Mouse (Mus musculus) kidney, adult 2 months (tissue): Measurements from ENCODE around the gene Atp5d. TPM values are rescaled to one million over a fixed set of nuclear protein-coding genes. Genes with fewer than 3 reads are reported as not detected.
A peak's percentile ranks its signal among the peaks of the same experiment; 100 is the strongest.

Experiments used
- DNase-seq: peaks from one replicate; pipeline ENCODE4 v3.0.0; 2021
- H3K27ac ChIP-seq: fragments of 200-500 bp; 2 replicates; pipeline ENCODE4 v1.5.1; 2012; ENCODE audit warnings: low read depth, low read length, control low read depth, inconsistent platforms; ENCODE audit not compliant: insufficient read depth
- H3K27me3 ChIP-seq: fragments of 200-500 bp; replicated peaks from 2 replicates; pipeline ENCODE4 v1.6.1; 2012; ENCODE audit warnings: mild to moderate bottlenecking, moderate library complexity, low read length, inconsistent platforms; ENCODE audit not compliant: control insufficient read depth, insufficient read depth
- H3K36me3 ChIP-seq: fragments of 200-500 bp; 2 replicates; pipeline ENCODE4 v1.6.1; 2012; ENCODE audit warnings: mild to moderate bottlenecking, moderate library complexity, low read length, inconsistent platforms; ENCODE audit not compliant: control insufficient read depth, insufficient read depth
- H3K4me1 ChIP-seq: fragments of 200-500 bp; 2 replicates; pipeline ENCODE4 v1.6.1; 2011; ENCODE audit warnings: low read length; ENCODE audit not compliant: control insufficient read depth, insufficient read depth
- H3K4me3 ChIP-seq: fragments of 200-500 bp; 2 replicates; pipeline ENCODE4 v1.5.1; 2011; ENCODE audit warnings: mild to moderate bottlenecking, low read depth, low read length, control low read depth; ENCODE audit not compliant: insufficient read depth
- CTCF ChIP-seq: fragments of 200-500 bp; conservative IDR thresholded peaks from 2 replicates; pipeline ENCODE4 v1.5.1; 2011; ENCODE audit warnings: low read depth, mild to moderate bottlenecking, control low read depth, low read length, moderate library complexity, mixed read lengths; ENCODE audit not compliant: insufficient read depth, insufficient read length
- POLR2A ChIP-seq: fragments of 200-500 bp; IDR thresholded peaks from one replicate; pipeline ENCODE4 v1.6.1; 2011; ENCODE audit warnings: low read depth, low read length, control low read depth
- WGBS: fragments of 180-500 bp; shearing (Covaris S2); methylation state at CpG from one replicate; pipeline ENCODE4 v1.1.7; 2018; 5-methylcytosine and 5-hydroxymethylcytosine counted together
- polyA plus RNA-seq: library from polyadenylated mRNA; depleted of rRNA; stranded (reverse); fragments of >200 nt; gene quantifications from 2 replicates; pipeline ENCODE4 v1.2.3, GENCODE M21; 2012

The Atp5d gene
- polyA plus RNA-seq, 1 experiment = 1,948 TPM

DNA sequence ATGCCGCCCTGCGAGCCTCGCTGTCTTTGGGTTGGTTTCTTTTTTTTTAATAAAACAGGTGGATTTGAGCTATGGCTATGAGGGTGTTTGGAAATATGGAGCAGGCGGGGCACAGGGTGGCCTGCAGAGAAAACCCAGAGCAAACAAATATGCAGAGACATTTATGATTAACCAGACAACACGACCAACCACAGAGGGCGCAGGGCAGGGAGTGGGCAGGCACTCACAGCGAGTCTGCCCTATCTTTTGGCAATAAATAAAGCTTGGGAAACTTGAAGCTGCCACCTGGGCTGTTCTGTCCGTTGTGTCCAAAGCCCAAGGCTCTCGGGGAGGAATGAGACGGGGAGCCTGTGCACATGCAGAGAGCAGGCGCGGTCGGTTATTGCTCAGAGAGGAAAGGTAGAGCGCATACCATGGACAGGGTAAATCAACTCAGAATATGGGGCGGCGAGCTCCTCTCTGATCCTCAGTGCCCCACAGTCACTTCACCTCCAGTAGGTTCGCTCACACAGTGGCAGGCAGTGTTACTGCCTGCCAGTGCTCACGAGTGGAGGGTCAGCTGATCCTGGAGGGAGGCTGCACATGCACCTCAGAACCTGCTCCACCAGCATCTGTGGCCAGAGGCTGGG is 7.9 kb upstream of the Atp5d start:
- Histone ChIP-seq H3K27me3 (no peaks in the 10 kb centered on the region), H3K4me3 (no peak overlapping the region), H3K27ac (peak overlapping the region; percentile 34; the same call in 1 of the 2 replicates), H3K4me1 (peaks cover 16% of the 10 kb centered on the region; the same call in 1 of the 2 replicates), H3K36me3 (peaks cover 3% of the 10 kb centered on the region; the same call in 1 of the 2 replicates)
- 48% methylated on average over 18 of the region's 18 CpGs for WGBS
- TF ChIP-seq POLR2A = no peak
- peak; percentile 32; the same call in 1 of the 2 replicates for TF ChIP-seq CTCF
- DNase-seq = peak; percentile 88

DNA sequence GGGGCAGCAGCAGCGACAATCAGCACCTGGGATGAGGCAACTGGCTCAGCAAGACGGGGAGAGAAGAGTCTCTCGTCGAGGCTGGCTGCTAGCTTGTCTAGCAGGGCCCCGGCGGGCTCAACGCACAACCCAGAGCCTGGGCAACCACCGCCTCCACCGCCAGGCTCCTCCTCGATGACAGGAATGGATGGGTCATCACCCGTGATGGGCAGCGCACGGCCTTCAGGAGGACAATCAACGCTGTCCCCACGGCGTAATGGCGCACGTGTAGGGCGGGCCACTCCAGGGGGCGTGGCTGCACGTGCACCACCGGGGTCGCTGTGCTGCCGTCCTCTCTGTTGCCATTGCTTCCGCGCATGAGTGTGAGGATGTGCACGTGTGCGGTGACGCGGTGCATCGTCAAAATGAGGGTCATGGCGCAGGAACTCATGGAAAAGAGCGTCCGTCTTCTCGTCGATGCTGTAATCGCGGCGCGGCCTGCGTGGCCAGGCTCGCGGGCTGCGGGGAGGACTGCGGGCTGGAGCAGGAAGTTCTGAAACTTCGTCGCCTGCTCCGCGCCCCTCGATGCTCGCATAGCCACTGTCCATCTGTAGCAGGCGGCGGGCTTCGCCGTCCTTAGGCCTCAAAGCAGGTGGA is 7.0 kb upstream of the Atp5d start:
- Histone ChIP-seq H3K4me1 (peaks cover 16% of the 10 kb centered on the region; the same call in 1 of the 2 replicates), H3K27ac (no peak overlapping the region), H3K36me3 (peaks cover 3% of the 10 kb centered on the region; the same call in 1 of the 2 replicates), H3K27me3 (no peaks in the 10 kb centered on the region), H3K4me3 (no peak overlapping the region)
- DNase-seq = no peak
- 60% methylated on average over 55 of the region's 55 CpGs for WGBS
- TF ChIP-seq POLR2A = no peak
- TF ChIP-seq CTCF = no peak

DNA sequence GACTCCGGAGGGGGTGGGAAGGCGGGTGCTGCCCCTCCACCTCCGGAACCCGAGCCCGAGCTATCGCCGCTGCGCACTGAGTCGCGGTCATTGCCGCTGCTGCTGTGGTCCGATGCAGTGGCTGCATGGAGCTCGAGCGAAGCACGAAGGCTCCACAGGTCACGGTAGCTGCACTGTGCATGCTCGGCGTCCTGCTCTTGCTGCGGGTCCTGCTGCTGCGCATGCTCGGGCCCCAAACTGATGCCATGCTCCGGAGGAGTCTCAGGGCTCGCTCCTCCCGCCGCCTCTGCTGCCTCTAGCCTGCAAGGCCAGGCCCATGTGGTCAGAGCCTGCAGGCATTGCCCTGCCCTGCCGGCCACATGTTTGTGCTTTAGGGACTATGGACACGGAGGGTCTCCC is 6.5 kb upstream of the Atp5d start:
- Histone ChIP-seq H3K27ac (no peak overlapping the region), H3K4me1 (peaks cover 16% of the 10 kb centered on the region; the same call in 1 of the 2 replicates), H3K27me3 (no peaks in the 10 kb centered on the region), H3K36me3 (peaks cover 3% of the 10 kb centered on the region; the same call in 1 of the 2 replicates), H3K4me3 (no peak overlapping the region)
- TF ChIP-seq CTCF (no peak), POLR2A (no peak)
- WGBS = 74% methylated on average over 27 of the region's 27 CpGs
- DNase-seq = no peak

DNA sequence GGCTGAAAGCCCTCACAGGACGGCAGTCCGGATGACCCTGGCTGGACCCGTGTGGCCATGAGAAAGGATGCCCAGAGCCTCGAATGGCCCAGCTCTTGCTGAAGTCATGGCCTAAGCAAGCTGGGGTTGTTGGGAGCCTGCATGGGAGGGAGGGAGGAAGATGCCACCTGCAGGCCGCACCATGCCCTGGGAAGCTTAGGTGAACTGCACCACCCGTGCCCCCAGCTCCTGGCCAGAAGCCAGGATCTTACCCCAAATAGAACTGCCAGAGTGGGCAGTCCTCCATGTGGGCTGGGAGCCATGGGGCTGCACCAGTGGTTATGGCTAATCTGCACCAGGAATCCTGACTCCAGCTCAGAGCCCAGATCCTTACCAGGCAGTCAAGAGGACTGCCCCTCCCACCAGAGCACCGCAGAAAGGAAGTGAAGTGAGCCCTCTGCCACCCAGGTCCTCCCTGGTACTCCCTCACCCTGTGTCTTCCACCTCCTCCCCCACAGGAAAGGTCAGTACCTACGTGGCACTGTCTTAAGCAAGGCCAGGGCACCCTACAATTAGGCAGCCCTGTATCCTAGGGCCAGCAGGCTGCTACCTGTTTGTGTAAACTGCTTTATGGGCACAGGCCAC is 5.1 kb upstream of the Atp5d start:
- no peak for TF ChIP-seq CTCF
- no peak for TF ChIP-seq POLR2A
- DNase-seq = no peak
- Histone ChIP-seq H3K36me3 (no peaks in the 10 kb centered on the region; the same call in 1 of the 2 replicates), H3K4me3 (no peak overlapping the region), H3K27ac (no peak overlapping the region), H3K4me1 (peaks cover 16% of the 10 kb centered on the region; the same call in 1 of the 2 replicates), H3K27me3 (no peaks in the 10 kb centered on the region)
- WGBS = 42% methylated on average over 8 of the region's 8 CpGs

DNA sequence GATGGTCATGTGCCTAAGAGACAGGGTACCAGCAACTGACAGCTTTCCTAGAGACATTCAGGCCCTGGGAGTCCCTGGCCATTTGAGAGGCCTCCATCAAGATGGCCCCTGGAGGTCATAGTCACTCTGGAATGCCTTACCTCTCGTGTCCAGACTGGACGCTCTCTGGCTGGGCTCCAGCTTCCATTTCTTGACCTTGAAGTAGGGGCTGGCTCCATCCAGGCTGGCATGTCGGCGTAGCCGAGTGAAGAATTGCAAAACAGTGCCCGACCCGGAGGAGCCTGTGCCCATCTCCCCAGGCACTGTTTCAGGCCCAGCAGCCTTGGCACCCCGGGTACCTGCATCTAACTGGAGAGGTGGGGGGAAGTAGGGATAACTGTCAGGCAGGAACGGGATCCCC is 4.0 kb upstream of the Atp5d start:
- Histone ChIP-seq H3K27ac (no peak overlapping the region), H3K4me1 (peaks cover 10% of the 10 kb centered on the region; the same call in 1 of the 2 replicates), H3K27me3 (no peaks in the 10 kb centered on the region), H3K4me3 (no peak overlapping the region), H3K36me3 (no peaks in the 10 kb centered on the region)
- TF ChIP-seq CTCF = no peak
- no peak for TF ChIP-seq POLR2A
- 62% methylated on average over 9 of the region's 9 CpGs for WGBS
- DNase-seq = peak; percentile 44

DNA sequence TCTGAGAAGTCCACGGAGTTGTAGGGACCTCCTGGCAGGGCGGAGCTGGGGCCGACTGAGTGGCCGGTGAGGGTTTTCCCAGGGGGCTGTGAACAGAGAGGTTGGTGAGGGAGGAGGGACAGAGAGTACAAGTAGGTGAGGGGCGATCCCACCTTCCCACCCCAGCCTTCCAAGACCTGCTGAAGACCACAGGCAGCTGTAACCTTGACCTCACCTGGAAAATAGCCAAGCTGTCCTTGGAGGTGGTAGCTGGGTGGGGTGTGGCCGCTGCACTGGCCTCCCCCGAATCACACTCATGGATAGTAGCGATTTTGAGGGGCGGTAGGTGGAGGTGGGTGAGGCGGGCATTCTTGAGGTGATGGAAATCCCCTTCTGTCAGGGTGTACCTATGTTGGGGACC is 3.3 kb upstream of the Atp5d start:
- Histone ChIP-seq H3K27me3 (no peaks in the 10 kb centered on the region), H3K27ac (no peak overlapping the region), H3K4me3 (no peak overlapping the region), H3K4me1 (peaks cover 5% of the 10 kb centered on the region; the same call in 1 of the 2 replicates), H3K36me3 (no peaks in the 10 kb centered on the region)
- TF ChIP-seq POLR2A (no peak), CTCF (no peak)
- 79% methylated on average over 10 of the region's 10 CpGs for WGBS
- no peak for DNase-seq

DNA sequence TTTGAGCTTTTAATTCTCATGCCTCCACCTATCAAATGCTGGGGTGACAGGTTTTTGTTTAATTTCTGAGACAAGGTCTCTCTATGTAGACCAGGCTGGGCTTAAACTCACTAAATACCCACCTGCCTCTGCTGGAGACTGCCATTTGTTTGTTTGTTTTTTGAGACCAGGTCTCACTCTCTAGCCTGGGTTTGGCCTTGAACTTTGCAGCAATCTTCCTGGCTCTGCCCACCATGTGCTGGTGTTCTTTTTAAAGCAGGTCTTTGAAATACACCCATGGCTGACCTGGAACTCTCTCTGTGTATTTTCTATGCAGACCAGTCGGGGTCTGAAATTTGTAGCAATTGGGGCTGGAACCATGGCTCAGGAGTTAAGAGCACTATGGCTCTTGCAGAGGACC is 2.8 kb upstream of the Atp5d start:
- Histone ChIP-seq H3K4me3 (no peak overlapping the region), H3K4me1 (0 out of 2 replicates have a peak, but pooled peaks cover 2% of the 10 kb centered on the region), H3K27ac (no peak overlapping the region), H3K27me3 (no peaks in the 10 kb centered on the region), H3K36me3 (no peaks in the 10 kb centered on the region)
- no peak for DNase-seq
- WGBS = 95% methylated on average over 1 of the region's 1 CpGs
- no peak for TF ChIP-seq CTCF
- no peak for TF ChIP-seq POLR2A
